Mouse (Mus musculus): ENCODE measurements around the gene Srm.

Srm gene

DNA sequence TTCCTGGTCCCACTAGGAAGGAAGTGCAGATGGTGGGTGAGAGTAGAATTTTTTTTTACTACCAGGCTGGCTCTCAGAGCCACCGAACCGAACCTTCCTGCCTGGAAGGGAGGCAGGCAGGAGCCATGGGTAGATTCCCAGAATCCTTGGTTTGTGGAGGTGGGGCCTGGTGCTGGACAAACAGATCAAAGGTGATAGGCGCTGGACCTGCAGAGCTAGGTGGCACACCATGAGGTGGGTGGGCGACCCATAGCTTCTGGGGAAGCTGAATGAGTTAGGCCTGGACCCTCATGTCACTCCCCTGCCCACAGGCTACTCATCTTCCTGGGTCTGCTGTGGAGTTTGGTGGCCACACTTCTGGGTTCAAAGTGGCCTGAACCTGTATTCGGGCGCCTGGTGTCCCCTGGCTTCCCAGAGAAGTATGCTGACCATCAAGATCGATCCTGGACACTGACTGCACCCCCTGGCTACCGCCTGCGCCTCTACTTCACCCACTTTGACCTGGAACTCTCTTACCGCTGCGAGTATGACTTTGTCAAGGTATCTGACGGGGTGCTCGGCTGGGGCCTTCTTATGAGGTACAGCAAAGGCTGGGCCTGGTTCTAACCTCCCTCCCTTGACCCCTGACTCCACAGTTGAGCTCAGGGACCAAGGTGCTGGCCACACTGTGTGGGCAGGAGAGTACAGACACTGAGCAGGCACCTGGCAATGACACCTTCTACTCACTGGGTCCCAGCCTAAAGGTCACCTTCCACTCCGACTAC, 11.2 kb downstream of the Srm start, which contains the start of gene Masp2:
Gene Masp2 (plus strand): TSS at position 198 of the 764 bp plus-strand sequence.
- no peak for DNase-seq (ENCODE audit: low spot score)

DNA sequence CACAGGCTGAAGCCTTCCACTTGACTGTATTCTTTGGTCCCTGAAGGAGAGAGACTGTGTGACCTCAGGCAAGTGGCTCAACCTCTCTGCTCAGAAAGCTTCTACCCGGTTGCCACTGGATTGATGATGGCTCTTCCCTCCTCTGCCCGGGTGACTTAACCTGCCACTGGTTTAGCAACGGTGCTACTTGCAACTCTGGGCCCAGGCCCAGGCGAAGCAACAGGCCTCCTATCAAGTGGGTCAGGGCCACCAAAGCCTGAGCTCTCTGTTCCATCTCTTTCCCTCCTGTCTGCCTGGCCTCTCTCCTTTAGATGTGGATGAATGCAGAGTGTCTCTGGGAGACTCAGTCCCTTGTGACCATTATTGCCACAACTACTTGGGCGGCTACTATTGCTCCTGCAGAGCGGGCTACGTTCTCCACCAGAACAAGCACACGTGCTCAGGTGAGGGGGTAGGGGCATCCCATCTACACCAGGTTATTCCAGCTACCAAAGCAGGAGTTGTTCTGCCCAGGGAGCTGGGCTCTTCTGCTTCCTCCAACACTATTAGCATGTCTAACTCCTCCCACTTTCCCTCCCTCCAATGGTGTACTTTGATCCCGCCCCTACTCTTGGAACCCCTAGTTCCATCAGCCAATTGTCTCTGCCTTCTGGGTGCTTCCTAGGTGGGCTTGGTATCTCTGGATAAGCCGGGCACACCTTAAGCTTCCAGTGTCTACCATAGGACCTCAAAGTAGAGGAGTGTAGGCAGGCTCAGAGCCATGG, 12.3 kb downstream of the Srm start:
- DNase-seq (ENCODE audit: low spot score) = no peak

DNA sequence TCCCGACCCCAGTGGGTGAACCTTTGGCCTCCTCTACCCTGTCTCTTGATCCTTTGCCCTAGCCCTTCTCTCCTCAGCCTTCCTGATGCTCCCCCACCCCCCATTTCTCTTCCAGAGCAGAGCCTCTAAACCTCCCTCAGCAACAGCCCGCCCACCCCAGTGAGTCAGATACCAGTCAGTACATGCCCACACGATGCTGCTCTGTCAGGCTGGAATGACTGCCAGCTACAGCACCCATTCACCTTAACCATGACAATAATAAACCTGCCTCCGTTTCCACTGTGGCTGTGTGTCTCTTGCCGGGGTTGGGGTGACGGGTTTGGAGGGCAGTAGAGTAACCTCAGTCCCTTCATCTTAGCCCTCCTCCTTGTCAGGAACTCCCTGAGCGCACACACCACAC, 12.8 kb downstream of the Srm start:
- no peak for DNase-seq (ENCODE audit: low spot score)

DNA sequence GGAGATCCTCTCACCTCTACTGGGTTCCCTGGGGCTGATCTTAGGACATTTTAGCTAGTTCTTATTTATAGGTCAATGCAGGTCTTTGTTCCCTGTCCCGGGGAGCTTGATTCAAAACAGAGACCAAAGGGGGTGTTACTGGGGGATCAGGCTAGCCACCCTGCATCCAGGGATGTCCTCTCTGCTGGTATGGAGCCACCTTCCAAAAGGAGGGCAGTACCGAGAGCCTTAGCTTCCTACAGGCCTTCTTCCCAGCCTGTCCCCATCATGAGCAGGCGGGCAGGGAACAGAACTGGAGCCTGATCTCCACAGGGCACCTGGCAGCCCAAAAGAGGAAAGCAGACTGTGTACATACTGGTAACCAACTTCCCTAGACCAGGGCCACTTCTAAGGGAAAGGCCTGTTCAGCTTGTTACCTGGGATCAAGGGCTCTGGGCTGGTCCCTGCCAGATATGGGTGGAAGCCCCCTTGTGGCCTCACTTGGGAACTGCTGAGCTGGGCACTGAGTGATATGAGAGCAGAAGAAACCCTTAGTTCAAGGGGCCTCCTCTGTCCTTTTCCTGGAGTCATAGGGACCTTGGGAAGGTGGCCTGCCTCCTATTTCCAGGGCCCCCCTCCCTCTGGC, 13.3 kb downstream of the Srm start:
- DNase-seq (ENCODE audit: low spot score) = peak; percentile 70

DNA sequence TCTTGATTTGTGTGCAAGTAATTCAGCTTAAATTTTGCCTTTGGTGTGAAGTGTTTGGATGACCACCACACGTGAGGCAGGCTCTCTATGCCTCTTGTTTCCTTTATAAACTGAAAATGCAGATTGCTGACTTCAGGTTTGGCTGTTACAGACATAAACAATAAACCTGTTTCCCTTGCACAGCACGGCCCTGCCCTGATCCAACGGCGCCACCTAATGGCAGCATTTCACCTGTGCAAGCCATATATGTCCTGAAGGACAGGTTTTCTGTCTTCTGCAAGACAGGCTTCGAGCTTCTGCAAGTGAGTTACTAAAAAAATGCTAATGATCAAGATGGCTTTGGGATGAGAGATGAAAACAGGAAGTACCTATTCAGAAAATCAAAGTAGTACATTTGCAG, 16.5 kb downstream of the Srm start:
- DNase-seq (ENCODE audit: low spot score) = peak; percentile 69

DNA sequence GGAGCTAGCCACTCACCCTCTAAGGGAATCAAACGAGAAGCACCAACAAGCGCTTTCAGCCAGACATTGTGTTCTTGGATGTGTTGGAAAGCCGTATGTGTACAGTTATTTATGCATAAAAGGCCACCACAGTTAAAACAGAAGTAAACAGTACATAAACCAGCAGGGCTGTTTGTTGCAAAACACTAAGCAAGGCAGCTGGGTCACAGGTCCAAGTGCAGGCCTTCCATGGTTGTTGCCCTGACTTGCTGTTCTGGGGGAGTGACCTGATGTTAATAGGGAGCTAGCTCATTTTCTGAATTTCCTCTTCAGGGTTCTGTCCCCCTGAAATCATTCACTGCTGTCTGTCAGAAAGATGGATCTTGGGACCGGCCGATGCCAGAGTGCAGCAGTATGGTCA, 18.5 kb downstream of the Srm start:
- DNase-seq (ENCODE audit: low spot score) = no peak

DNA sequence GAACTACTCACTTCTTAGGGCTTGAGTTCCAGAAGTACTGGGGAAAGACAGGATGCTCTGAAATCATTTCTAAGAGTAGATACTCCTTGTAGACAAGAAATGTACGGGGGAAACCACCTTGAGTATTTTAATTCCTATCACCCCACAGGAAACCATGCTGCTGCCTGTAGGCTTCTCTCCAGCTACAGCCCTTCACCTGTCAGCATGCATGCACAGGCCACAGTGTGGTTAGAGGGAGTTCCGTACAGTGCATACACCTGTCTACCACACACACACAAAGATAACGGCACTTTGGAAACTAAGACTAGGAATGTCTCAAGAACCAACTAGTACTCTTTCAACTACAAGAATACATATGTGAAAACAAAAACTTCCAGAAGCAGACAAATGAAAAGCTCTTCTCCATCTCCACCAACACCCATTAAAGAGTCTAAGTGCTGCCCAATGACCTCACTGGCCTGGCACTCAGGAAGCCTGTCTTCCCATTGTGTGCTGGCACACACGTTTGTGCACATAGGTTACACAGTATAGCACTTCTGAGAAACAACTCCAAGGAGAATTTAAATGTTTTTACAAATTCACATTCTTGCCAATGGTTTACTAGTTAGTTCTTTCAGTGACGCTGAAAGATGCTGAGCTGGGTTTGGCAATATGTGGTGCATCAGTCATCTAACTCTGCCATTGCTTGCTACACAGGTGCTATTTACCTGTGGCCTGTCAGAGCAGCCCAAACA, 19.5 kb downstream of the Srm start:
- no peak for DNase-seq (ENCODE audit: low spot score)

DNA sequence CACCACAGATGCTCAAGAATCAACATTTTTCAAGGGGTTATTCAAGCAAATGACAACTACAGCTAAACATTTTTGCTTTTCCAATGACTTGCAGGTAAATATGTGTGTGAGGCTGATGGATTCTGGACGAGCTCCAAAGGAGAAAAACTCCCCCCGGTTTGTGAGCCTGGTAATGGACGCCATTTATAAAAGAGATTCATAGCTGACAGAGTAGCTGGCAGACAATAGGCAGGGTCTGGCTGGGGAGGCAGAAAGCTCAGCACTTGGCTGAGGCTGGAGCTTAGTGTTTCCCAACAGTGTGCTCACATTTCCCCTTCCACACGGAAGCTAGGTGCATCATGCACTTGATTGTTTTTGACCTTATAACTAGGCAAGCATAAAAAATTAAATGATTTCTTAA, 21.3 kb downstream of the Srm start:
- DNase-seq (ENCODE audit: low spot score) = no peak

DNA sequence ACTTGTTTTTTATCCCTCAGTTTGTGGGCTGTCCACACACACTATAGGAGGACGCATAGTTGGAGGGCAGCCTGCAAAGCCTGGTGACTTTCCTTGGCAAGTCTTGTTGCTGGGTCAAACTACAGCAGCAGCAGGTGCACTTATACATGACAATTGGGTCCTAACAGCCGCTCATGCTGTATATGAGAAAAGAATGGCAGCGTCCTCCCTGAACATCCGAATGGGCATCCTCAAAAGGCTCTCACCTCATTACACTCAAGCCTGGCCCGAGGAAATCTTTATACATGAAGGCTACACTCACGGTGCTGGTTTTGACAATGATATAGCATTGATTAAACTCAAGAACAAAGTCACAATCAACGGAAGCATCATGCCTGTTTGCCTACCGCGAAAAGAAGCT, 22.4 kb downstream of the Srm start:
- no peak for DNase-seq (ENCODE audit: low spot score)

DNA sequence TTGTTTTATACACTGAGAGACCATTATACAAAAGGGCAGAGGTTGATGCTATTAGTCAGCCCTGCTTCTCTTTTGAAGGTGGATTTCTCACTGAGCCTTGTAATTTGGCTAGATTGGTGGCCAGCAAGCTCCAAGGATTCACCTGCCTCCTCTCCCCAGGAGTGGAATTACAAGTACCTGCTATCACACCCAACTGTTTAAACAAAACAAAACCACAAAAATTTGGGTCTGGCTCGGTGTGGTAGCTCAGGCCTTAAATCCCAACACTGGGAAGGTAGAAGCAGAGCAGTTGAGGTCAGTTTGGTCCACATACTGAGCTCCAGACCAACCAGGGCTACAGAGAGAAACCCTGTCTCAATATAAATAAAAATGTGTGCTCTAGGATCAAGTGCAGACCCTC, 28.5 kb downstream of the Srm start:
- DNase-seq (ENCODE audit: low spot score) = peak; percentile 56

DNA sequence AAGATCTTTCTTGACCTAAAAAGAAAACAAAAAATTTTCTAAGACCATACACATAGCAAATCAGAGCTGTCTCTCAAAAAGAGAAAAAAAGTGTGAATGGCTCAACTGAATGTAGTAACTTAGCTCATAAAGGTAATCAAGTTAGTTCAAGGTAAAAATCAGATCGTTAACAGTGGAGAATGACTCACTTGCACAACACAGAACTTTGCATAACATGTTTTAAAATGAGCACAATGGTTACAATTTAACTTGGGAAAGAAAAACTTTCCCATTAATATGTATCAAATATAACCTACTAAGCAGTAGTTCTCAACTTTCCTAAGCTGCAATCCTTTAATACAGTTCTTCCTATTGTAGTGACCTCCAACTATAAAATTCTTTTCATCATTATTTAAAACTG, 29.4 kb downstream of the Srm start:
- DNase-seq (ENCODE audit: low spot score) = no peak

DNA sequence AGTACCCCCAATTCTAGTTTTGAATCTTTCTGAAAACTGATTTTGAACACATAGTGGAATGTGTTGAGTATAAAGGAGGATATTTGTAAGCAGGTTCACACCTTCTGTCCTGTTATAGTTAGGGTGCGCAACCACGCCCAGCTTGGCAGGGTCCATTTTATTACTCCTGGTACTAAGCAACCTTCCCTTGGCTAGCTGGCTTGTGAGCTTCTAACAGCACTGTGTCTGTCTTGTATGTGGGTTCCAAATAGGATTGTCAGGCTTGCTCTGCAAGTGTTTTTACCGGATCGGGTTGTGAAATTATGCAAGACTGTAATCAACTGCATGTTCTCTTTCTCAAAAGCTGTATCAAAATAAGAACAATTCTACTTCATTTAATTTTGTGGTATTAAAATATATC, 31.2 kb downstream of the Srm start:
- DNase-seq (ENCODE audit: low spot score) = no peak

DNA sequence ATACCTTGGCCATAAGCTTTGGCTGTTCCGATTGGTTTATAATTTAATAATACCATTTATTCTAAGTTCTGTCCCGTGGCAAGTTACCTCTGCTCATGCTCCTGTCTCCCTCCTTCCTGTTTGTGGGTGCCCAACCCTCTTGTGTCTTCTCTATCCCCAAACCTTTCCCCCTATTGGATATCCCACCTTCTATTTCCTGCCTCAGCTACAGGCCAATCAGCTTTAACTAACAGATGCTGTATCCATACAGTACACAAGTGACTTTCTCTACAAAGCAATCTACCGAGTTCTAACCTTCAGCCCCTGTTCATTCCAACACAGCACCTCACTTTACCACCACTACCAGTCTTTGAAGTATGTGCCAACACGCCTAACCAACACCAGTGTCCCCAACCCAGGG, 32.3 kb downstream of the Srm start:
- DNase-seq (ENCODE audit: low spot score) = no peak

DNA sequence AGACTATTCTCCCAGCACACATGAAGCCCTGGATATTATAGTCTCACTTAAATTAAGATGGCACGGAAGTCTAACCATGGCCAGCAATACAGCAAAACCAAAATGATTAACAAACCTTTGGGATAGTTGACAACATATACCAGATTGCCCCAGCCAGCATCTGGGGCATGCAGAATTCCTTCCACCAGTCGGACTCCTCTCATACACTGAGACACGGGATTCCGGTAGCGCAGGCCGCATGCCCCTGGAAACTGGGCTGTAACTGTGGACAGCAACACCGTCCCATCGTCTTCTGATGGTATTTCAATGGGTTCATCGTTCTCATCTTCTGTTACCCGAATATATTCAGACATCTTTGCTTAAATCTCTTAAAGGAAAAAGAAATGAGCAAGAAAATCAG, 33.7 kb downstream of the Srm start:
- DNase-seq (ENCODE audit: low spot score) = no peak

DNA sequence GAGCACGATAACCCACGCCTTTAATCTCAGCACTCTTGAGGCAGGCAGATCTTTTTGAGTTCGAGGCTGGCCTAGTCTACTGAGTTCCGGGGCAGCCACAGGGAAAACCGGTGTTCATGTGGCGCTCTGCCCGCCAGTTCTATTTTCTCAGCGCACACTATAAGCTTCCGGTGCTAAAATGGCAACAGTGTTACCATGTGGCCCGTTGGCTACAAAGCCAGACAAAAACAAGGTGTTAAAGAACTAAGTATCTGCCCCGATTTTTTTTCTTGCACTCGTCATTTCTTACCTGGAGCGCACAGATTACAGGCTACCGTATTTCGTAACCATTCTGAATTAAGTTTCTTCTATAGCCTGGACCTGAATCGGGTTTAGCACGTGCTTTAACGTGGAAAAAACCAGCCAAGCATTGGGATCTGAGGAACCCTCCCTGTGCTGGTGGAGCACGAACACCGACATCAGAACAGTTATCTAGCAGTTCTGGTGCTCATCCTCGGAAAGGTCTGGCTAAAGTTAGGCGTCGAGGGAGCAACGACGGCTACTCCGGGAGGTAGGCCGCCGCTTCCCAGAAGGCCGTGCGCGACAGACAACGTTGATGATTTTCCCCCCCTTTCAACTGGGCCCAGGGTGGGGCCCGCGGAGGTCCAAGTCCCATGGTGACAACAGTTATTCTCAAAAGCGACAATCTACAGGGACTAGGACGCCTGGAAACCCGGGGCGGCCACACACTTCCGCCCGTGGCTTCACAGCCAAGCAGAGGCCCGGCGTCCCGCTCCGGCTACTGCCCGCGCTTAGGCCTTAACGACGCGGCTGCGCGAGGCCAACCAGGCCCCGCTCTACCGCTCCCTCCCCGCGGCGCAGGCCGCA, 34.7 kb downstream of the Srm start:
- DNase-seq (ENCODE audit: low spot score) = peak; percentile 24

DNA sequence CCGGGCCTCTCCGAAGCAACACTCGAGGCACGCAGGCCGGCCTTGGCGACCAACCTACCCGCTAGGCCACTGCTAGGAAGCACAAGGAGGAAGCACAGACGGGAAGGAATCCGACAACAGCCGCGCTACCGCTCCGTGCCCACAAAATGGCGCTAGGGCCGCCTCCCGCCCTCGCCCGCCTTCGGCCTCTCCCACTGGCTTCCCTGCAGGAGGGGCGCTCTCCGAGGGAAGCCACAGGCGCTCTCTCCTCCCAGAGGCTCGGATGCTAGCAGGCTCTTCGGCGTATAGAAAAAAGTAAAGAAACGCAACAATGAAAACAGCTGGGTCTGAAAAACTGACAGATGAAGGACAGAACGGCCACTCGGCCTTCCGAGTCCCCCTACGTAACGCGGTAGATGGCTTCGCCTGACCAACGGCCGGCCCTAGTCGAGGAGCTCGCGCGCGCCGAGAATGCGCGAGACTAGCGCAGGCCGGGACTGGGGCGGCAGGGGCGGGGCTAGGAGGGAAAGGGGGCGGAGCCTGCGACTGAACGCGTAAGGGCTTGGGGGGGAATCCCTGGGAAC, 35.4 kb downstream of the Srm start, which contains the start of gene Tardbp:
Gene Tardbp (minus strand): TSS at position 397 of the 563 bp plus-strand sequence.
- peak; percentile 96 for DNase-seq (ENCODE audit: low spot score)

DNA sequence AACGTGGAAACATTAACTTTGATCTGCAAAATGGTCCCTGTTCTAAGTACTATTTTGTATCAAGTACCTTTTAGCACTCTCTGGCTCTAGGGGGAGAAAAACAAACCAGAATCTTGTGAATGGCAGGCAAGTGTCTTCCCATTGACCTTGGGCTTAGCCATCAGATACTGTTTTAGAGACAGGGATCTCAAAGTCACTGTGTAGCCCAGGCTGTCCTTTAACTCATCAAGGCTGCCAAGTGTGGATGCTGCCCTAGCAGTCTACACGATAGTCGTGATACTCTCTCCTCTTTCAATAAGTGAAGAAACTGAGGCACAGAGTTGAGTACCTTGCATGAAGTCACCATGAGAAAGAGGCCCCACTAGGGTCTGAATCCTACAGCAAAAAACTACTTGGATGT, 35.9 kb downstream of the Srm start:
- no peak for DNase-seq (ENCODE audit: low spot score)

DNA sequence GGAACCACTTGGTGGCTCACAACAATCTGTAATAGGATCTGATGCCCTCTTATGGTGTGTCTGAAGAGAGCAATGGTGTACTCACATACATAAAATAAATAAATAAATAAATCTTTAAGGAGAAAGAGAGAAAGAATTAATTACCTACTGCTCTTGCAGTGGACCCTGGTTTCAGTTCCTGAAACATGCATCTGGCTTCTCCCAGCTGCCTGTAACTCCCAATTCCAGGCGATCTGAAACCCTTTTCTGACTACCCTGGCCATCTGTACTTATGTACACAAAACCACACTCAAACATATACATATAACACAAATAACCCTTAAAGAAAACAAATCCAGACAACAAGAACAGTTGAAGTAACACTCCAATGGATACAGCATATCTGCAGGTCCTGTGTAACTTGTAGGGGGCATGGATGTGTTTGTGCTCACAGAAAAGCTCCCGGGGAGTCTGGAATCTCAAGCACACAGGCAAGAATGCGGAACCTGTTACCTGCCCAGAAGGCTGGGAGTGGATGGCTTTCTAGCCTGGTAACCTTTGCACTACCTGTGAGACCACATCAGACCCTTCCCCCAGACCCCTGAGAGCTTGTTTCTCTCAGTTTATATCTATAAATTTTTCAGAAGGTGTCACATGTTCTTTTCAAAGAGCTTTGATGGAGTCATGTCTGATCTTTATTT, 40.9 kb downstream of the Srm start:
- DNase-seq (ENCODE audit: low spot score) = peak; percentile 60

DNA sequence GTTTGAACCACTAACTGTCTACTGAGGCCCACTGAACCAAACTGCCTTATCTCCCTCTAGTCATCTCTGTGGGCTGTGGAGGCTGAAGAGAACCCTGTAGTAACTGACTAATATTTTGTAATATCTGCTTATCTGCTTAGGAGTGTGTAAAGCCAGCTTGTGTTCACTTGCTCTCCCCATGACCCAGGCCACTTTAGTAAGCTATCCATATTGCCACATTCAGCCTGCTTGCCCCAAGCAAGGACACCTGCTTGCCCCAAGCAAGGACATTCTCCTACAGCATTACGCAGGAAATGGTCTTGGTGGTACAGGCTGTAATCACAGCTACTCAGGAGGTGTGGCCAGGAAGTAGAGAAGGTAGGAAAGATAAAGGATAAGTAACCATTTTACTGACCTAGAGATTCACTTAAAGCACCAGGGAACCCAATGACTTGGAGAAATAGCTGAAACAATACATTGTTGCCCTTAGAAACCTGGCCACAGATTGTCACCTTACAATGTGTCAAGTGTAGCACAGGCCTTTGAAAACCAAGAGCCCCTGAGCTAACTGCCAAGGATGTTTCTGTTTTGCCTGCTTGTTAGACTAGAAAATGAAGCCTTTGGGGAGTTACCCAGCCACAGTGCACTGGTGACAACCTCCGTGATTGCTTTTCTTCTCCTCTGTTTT, 42.2 kb downstream of the Srm start:
- DNase-seq (ENCODE audit: low spot score) = no peak

DNA sequence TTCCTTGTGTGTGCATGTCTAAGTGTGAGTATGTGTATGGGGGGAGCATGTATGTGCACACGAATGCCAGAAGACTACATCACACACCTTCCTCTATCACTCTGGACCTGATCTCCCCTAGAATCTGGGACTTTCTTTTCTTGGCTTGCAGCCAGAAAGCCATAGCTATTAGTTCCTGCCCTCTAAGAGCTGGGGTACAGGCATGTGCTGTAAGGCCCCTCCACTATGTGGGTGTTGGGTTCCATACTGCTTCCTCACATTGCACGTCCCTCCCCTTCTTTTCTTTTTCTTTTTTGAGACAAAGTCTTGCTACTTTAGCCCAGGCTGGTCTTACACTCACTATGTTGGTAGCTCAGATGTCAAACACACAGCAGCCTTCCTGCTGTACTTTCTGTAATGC, 44.0 kb downstream of the Srm start:
- no peak for DNase-seq (ENCODE audit: low spot score)
